Mouse (Mus musculus): ENCODE results near the gene Rtn4rl2.

DNA sequence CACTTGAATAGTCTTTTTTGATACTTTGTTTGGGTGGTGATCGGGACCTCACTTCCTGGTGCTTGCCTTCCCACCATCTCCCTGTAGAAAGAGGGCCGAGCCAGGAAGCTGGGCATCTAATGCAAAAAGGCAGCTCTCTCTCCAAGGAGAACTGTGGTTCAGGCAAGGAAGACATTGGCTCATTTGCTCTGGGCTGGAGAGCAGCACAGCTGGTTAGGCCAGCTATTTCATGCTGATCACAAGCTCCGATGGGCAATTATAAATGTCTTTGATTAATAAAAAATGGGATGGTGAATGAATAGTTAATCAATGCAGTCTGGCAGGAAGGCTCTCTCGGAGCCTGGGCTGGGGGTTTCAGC lies 48.1 kb upstream of the Rtn4rl2 start:
- TF ChIP-seq CTCF (IDR thresholded peaks at IDR 0.05; ENCODE audit: borderline replicate concordance, extremely low read depth, insufficient read depth, insufficient read length): no peak
- no peak for TF ChIP-seq POLR2A (IDR thresholded peaks at IDR 0.05; ENCODE audit: borderline replicate concordance, extremely low read depth, insufficient read depth, insufficient read length, poor library complexity, severe bottlenecking)

All from brain, embryonic 14.5 days (tissue).